Mouse (Mus musculus): ENCODE results near the gene Tshz2.
"Not testable (repeated sequence)": the region's sequence is repeated elsewhere in the genome, so short reads cannot be mapped to it uniquely, and the experiment has no call there.

Tshz2 gene

DNA sequence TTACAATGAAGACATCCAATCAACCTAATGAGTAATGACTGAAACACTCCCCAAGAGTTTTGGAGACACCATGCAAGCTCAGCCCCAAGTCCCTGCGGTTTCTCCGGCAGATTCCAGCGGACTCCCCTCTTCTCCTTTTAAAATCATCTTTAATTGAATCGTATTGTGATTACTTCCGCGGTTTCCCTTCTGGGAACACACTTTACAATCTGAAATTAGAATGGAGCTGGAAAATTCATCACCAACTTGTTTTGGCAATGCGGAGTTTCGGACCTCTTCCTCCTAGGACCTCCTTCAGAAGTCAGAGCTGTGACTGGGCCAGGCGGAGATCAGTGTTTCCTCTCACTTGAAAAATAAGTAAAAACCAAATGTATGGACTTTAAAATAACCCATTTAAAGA lies 119.3 kb downstream of the Tshz2 start:
- in situ Hi-C loops (cut with MboI; ENCODE audit: low sequenced_read_pairs) = no loop called here

DNA sequence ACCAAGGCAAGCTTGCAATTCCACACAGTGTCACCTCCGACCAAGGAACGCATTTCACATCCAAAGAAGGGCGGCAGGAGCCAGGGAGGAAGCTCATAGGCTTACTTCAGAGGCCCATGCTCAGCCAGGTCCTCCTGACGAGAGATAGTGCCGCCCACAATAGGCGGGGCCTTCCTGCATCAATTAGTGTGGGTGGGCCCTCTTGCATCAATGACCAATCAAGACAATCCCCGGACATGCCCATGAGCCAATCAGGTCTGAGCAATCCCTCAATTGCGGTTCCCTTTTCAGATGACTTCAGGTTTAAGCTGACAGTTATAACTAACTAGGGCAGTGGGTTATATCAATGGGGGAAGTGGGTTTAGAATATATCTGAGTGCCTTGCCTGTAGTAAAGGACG lies 120.6 kb downstream of the Tshz2 start:
- in situ Hi-C loops (cut with MboI; ENCODE audit: low sequenced_read_pairs) = no loop called here

DNA sequence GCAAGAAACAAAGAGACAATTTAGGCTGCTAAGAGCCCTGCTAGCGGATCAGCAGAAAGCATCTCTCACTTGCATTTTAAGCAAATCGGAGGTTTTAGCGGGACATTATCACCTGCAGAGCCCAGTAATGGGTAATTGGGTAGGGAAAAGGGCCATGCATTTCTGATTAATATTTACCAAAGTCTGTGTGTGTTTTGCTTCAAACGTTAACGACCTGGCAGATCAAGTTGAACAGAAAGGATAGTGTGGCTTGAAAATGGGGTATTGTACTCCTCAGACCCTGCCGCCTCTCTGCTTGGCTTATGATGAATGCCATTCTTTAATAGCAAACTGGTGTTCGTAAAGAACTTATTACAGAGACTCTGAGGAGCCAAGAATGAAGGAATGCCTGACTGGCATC lies 122.3 kb downstream of the Tshz2 start:
- in situ Hi-C loops (cut with MboI; ENCODE audit: low sequenced_read_pairs) = no loop called here

DNA sequence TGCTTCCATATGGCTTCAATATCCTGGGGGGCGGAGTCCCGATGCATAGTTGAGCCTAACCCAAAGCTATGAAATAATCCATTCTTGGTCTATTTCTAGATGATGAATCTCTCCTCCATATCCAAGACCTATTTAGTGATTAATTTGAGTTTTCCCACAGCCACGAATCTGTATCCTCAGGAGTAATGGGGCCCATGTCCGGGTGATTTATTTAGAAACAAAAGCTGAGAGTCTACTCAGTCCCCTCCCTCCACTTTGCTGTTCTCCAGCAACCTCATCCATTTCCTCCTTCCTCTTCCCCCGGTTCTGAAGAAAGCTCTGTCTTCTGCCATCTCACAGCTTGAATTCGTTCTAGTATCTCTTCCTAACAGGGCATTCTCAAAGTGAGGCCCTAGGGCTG lies 125.3 kb downstream of the Tshz2 start:
- in situ Hi-C loops (cut with MboI; ENCODE audit: low sequenced_read_pairs) = no loop called here

DNA sequence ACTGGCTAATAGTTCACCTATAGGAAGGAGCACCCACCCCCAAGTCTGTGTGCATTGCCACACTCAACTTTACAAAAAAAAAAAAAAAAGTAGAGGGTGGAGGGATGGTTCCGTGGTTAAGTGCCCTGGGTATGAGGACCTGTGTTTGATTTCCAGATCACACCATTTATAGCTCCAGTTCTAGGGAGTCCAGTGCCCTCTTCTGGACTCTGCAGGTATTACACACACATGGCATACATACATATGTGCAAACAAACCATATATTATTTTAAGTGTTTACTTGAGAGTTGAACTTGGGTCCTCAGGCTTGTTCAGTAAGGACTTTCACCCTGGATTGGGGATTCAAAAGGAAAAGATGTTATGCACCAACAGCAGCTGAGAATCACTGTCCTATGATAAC lies 127.3 kb downstream of the Tshz2 start:
- in situ Hi-C loops (cut with MboI; ENCODE audit: low sequenced_read_pairs) = no loop called here

DNA sequence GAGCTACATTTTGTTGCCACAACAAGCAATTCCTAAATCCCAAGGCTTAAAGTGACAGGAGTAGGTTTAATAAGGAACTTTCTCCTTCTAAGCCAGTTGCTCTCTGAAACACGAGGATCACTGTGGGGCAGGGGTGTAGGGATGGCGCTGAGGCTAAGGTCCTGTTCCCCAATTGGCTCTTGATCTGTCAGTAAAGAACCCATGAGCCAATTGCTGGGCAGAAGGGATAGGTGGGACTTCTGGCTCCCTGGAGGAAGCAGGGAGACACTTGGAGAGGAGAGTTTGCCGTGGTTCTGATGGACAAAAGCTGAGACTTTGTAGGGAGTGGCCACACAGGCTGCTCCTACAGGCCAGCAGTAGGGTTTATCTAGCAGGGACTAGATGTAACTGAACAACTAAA lies 128.9 kb downstream of the Tshz2 start:
- in situ Hi-C loops (cut with MboI; ENCODE audit: low sequenced_read_pairs) = no loop called here

DNA sequence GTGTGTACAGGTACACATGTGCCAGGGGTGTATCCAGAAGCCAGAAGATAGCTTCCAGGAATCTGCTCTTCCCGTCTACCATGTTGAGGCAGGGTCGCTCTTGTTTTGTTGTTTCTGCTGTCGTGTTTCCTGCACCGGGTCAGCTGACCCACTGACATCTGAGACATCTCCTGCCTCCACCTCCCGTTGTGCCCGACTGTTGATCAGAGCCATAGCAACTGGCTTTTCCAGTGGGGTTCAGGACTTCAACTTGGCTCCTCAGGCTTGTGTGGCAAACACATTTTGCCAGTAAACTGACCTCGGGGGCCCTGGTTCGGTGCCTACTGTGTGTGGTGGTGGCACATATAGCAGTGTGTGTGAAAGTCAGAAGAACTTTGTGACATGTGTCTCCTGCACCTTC lies 129.5 kb downstream of the Tshz2 start:
- in situ Hi-C loops (cut with MboI; ENCODE audit: low sequenced_read_pairs) = no loop called here

DNA sequence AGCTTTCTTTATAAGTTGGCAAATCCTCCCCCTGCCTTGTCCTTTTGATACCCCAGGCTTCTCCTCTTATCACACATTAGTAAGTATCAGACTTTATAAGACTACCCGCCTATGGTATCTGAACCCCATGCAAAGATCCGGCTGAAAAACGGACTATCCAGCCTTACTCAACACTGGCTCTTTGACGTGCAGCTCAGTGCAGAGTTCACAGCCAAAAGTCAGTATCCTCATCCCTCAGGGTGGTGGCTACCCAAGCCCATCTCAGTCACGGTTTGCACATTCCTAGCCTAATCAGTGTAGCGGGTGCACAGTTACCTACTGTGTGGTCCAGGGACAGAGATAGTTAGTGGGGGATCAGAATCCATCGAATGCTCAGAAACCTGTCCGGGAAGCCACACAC lies 130.9 kb downstream of the Tshz2 start:
- in situ Hi-C loops (cut with MboI; ENCODE audit: low sequenced_read_pairs) = no loop called here

DNA sequence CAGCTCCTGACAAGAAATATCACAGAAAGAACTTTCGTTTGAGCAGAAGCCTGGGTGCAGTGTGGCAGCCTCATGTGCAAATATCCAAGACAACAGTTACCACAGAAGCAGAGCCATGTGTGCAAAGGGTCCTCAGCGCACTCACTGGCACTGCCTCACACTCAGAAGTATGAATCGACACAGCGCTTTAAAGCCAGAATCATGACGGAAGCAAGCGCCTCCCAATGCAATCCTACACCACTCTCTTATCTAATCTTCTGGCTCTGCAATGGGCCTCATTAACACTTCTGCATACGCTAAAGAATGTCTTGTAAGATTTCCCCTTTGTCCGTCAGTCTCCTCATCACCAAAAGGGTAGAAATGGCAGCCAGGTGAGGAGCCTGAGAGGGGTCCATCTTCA lies 133.4 kb downstream of the Tshz2 start:
- in situ Hi-C loops (cut with MboI; ENCODE audit: low sequenced_read_pairs) = no loop called here

DNA sequence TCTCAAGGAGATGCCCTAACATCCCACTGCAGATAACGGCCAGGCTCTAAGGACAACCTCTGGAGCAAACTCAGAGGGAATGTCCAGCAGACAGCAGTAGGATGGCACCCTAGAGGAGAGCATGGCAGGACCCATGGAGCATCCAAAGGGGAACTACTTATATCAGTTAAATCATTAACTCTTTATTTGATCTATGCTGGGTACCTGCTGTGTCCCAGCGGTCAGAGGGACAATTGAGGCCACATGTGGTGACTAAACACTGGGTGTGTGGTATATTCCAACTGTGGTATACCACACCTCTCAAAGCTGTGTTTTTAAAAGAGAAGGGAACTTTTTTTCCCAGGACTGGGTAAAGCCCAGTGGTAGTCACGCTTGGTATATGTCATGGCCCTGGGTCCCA lies 134.5 kb downstream of the Tshz2 start:
- in situ Hi-C loops (cut with MboI; ENCODE audit: low sequenced_read_pairs) = no loop called here

DNA sequence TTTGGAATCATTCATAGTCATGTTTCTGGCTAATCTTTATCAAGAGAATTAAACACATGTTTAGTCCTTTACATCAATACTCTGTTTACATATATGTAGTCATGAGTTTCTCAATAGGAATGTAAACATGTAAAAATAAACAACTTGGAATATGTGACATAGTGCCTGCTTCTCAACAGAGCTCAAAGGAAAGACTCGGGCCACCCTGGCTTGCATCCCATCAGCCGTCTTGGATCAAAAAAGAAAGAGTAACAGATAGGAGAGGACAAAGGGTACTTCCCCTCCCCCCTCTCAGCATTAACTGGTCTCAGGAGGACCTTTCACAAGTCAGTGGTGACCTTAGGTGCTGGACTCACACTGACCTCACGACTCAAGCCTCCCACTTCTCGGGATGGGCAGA lies 142.3 kb downstream of the Tshz2 start:
- in situ Hi-C loops (cut with MboI; ENCODE audit: low sequenced_read_pairs) = no loop called here

DNA sequence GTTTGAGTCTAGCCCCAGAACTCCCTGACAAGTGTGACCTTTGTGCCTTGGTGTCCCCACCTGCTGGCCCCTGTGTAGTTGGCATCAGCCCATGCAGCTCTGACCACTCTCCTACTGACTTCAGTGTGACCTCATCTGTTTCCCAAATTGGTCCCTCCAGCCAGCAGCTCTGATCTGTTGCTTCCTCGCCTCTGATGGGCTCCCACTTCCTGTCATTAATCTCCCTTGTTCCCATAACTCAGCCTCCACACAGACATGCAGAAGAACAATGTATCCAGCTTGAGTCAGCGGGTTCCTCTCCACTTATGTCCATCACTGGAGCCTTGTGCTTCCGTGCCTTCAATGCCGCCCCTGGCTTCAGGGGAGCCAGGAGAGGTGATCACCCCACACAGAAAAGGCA lies 144.4 kb downstream of the Tshz2 start:
- in situ Hi-C loops (cut with MboI; ENCODE audit: low sequenced_read_pairs) = no loop called here

DNA sequence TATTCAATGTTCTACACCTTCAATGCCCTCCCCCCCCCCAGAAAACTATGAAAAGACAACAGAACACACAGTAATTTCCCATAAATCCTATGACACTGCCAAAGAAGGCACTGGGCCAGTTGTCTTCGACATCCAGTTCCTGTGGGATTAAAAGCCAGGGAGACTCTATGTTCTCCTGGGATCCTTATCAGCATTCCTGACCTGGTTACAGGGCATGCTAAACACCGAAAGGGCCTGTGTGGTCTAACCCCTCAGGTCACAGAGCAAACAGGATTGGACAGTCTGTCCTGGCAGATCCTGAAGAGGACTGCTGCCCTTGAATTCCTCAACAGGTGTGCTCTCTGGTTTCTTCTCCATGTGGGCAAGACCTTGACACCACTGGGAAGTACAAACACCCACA lies 145.0 kb downstream of the Tshz2 start:
- in situ Hi-C loops (cut with MboI; ENCODE audit: low sequenced_read_pairs) = no loop called here

DNA sequence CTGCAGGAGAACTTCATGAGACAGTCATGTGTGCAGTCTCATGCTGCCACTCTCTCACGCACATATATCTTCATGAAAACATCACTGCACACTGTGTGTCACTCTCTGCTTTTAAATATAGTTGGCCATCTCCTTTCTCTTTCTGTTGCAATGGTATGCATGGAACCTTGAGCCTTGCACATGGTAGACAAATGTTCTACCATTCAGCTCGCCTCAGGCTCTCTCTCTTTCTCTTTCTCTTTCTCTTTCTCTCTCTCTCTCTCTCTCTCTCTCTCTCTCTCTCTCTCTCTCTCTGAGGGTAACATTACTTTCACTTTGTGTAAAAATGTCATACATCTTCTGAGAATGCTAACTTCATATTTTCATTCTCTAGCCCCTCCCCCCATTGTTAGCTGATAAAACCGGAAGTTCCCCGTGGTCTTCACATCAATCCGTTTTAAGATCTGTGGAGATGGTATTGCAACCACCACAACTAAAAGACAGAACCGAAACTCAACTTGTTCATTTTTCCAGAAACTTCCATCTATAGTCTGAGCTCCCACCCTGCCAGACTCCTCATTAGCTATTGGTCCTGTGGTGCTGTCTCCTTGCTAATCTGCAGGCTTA lies 146.0 kb downstream of the Tshz2 start:
- in situ Hi-C loops (cut with MboI; ENCODE audit: low sequenced_read_pairs) = no loop called here

DNA sequence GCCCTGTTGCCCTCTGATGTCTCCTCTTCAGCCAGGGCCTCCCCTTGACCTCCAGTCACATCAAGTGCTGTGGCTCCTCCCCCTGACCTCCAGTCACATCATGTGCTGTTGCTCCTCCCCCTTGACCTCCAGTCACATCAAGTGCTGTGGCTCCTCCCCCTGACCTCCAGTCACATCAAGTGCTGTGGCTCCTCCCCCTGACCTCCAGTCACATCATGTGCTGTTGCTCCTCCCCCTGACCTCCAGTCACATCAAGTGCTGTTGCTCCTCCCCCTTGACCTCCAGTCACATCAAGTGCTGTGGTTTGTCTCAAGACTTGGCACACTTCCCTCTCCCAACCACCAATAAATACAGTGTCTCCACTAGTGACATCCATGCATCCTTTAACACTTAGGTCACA lies 148.9 kb downstream of the Tshz2 start:
- in situ Hi-C loops (cut with MboI; ENCODE audit: low sequenced_read_pairs) = not testable (repeated sequence)

DNA sequence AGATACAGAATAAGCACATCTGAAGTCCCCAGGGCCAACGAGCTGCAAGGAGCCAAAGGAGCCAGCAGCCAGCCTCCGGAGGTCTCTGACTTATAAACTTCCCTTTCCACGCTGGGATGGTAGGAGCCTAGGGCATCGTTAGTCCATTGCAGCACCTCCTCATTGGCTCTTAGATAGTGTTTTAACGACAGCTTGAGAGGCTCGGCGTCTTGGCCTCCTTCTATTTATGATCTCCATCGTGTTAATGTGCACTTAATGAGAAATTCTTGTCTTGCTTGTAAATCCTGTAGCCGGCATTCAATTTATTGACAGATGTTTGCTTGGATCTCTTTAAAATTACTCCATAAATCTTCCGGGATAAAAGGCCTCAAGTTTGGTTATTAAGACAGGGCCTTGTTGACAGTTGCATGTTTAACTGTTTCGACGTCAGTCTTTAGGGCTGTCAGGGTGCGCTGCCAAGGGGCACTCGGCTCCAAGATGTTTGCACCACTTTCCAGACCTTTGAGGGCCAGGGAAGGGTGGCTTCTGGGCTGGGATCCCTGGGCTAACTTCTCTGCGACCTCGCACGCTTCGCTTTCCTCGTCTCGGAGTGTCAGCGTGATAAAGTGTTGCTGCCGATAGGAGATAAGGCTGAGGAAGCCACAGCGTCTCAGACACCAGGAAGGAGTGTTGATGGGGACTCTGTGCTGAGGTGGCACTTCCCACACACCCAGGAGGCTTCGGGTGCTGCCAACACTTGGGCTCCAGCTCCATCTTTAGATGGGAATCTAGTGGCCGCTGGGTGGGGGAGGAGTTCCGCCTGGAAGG lies 150.3 kb downstream of the Tshz2 start:
- in situ Hi-C loops (cut with MboI; ENCODE audit: low sequenced_read_pairs) = no loop called here

DNA sequence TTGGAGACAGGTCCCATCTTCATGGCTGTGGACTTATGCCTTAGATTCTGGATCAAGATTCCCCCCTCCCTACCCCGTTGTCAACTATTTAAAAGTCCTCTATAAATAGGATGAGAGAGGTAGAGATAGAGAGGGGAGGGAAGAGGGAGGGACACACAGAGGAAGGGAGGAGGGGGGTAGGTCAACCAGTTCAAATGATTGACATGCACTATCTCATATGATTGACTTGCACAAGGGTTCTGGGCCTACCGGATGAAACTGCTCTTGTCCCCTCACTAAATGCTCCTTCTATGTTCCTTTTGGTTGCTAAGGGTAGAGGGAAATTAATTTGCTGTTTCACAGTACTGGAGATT lies 150.8 kb downstream of the Tshz2 start:
- in situ Hi-C loops (cut with MboI; ENCODE audit: low sequenced_read_pairs) = no loop called here

DNA sequence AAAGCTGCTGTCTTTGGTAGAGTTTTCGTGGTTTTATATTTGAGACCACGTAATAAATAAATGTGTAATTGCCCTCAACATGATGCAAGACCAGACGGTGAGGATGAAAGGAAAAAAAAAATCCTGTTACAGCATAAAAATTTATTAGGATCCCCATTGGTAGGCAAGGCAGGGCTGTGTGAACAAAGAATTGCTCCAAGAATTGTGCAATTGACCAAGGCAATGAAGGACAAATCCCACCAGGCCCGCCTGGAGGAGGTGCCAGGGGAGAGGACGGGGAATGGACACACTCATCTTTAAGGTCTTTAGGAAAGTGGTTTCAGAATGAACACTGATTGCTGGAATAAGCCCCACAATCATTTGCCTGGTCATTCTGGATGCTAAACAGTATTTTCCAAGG lies 154.6 kb downstream of the Tshz2 start:
- in situ Hi-C loops (cut with MboI; ENCODE audit: low sequenced_read_pairs) = no loop called here

DNA sequence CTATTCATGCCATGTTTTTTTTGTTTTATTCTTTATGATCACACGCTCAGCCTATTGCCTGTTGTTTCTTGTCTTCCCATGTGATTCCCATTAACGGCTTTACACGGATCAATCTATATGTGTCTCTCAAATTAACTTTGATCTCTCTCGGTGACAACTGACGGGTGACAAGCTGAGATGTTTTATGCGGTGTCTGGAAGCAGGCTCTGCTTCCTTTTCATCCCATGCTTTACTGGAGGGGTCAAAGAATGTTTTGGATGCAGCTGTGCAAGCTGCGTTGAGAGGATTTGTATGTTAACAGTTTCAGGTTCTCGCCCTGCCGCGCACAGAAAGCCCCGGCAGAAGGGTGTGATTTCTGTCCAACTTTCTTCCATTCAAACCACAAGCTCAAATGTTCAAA lies 155.1 kb downstream of the Tshz2 start:
- in situ Hi-C loops (cut with MboI; ENCODE audit: low sequenced_read_pairs) = no loop called here

DNA sequence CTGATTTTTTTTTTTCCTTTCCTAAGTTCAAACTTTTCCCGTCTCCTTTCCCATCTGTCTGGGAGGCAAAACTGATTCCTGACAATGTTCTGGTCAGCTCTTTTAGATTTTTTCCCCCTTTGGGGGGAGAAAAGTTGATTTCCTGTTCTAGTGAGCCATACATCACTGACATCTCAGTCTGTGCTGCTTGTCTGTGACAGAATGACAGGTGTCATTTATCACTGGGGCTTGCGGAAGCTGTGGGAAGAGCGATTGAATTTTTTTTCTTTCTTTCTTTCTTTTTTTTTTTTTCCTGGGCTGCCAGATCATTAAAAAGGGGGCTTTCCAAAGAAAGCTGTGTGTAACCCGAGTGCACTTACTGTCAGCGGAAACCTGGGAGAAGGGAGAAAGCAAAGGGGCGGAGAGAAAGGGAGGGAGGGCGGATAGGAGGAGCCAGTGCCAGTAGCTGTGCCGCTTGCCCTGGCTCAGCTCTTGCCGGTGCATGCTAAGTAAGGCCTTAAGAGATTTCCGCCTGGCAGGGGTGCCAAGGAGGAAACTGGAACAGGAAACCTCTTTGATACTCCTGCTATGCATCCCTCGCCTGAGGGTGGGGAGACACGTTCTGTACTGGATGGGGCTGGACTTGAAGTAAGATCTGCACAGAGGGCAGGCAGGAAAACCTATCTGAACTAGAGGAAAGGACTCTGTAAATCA lies 157.8 kb downstream of the Tshz2 start:
- in situ Hi-C loops (cut with MboI; ENCODE audit: low sequenced_read_pairs) = no loop called here

DNA sequence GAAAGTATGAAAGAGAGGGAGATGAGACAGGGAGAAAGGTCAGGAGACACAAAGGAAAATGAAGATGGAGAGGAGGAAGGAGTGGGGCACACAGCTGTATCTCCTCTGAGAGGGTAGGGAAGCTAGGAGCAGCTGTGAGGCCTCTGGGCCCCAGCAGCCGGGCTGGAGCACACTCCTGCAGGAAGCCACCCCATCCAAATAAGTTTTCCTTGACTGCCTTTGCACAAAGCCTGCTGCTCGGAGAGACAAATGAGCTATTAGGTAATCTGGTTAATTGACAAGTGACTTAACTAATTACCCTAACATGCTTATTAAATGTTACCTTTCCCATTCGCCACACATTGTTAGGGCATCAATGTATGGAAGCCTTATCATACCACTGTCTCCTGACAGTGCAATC lies 159.9 kb downstream of the Tshz2 start:
- in situ Hi-C loops (cut with MboI; ENCODE audit: low sequenced_read_pairs) = no loop called here

DNA sequence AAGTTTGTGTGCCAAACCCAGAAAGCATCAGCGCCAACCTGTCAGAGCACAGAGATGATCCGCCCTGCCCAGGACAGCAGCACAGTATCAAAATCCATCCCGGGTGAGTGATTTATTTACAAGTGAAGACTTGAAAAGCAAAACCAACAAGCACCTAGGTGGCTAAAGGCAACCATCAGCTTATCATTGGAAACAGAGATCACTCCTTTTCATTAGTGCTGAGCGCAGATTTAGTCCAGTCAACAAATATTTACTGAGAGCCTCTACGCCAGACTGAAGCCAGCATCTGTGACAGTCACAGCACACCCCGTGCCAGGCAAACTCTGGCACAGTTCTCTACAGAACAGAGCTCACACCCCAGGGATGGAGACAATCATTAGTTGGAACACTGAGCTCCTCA lies 169.4 kb downstream of the Tshz2 start:
- in situ Hi-C loops (cut with MboI; ENCODE audit: low sequenced_read_pairs) = no loop called here

Data from CH12F3 (cell line).